ENCODE assay signal across 23 mouse cellular contexts in genomic region chr19:23382396-23382795, GRCm38 (mm10).
DNase-seq lines count a peak whose midpoint lies in the region; ATAC-seq lines count a peak whose summit lies in the region.
"Had no signal": no experiment of that assay in that cellular context is flagged by ENCODE, and none has a peak within 500 bp of the region (broad histone marks: within the 10 kb centered on the region; RNA-seq: fewer than 3 reads in every experiment).

No protein-coding gene starts in this region.

- H3K9me3 ChIP-seq in embryonic facial prominence, embryonic 11.5 days (replicated peaks; ENCODE audit: control insufficient read depth, low read length): no peaks in the 10 kb centered on the region
- H3K9me3 ChIP-seq in embryonic facial prominence, embryonic 10.5 days: no peaks in the 10 kb centered on the region
- H3K9me3 ChIP-seq in limb, embryonic 15.5 days: no peaks in the 10 kb centered on the region
- no peaks in the 10 kb centered on the region for H3K9me3 ChIP-seq in limb, embryonic 10.5 days (replicated peaks)
- H3K9me3 ChIP-seq: embryonic facial prominence, embryonic 12.5 days; forebrain, embryonic 13.5 days; forebrain, embryonic 15.5 days; G1E had no signal

- H3K9ac ChIP-seq in embryonic facial prominence, embryonic 11.5 days (replicated peaks; ENCODE audit: low read length): no peak overlapping the region
- H3K9ac ChIP-seq in limb, embryonic 15.5 days: no peak overlapping the region
- H3K9ac ChIP-seq: embryonic facial prominence, embryonic 12.5 days; forebrain, embryonic 13.5 days; forebrain, embryonic 15.5 days; forebrain, postnatal 0 days had no signal

- no peak overlapping the region for H3K4me2 ChIP-seq in embryonic facial prominence, embryonic 11.5 days (ENCODE audit: low read depth, low read length)
- no peak overlapping the region for H3K4me2 ChIP-seq in limb, embryonic 15.5 days
- H3K4me2 ChIP-seq: embryonic facial prominence, embryonic 12.5 days; forebrain, embryonic 13.5 days; forebrain, embryonic 15.5 days had no signal

- no peak overlapping the region for H3K27ac ChIP-seq in embryonic facial prominence, embryonic 11.5 days (replicated peaks; ENCODE audit: low read depth, low read length)
- no peak overlapping the region for H3K27ac ChIP-seq in embryonic facial prominence, embryonic 10.5 days (replicated peaks)
- H3K27ac ChIP-seq in limb, embryonic 15.5 days: no peak overlapping the region
- H3K27ac ChIP-seq in limb, embryonic 10.5 days: no peak overlapping the region
- H3K27ac ChIP-seq: embryonic facial prominence, embryonic 12.5 days; forebrain, embryonic 13.5 days; forebrain, embryonic 15.5 days had no signal

- no peaks in the 10 kb centered on the region for H3K4me1 ChIP-seq in embryonic facial prominence, embryonic 11.5 days (ENCODE audit: control insufficient read depth, insufficient read depth, low read length)
- H3K4me1 ChIP-seq in embryonic facial prominence, embryonic 10.5 days: no peaks in the 10 kb centered on the region
- H3K4me1 ChIP-seq in limb, embryonic 15.5 days: no peaks in the 10 kb centered on the region
- H3K4me1 ChIP-seq in limb, embryonic 10.5 days: no peaks in the 10 kb centered on the region
- H3K4me1 ChIP-seq: embryonic facial prominence, embryonic 12.5 days; forebrain, embryonic 13.5 days; forebrain, embryonic 15.5 days had no signal

- no peaks in the 10 kb centered on the region for H3K27me3 ChIP-seq in embryonic facial prominence, embryonic 11.5 days (ENCODE audit: control insufficient read depth, insufficient read depth, low read length)
- no peaks in the 10 kb centered on the region for H3K27me3 ChIP-seq in embryonic facial prominence, embryonic 10.5 days (replicated peaks; ENCODE audit: low read depth, poor library complexity, severe bottlenecking)
- no peaks in the 10 kb centered on the region for H3K27me3 ChIP-seq in limb, embryonic 15.5 days
- H3K27me3 ChIP-seq in limb, embryonic 10.5 days (ENCODE audit: low read depth, poor library complexity, severe bottlenecking): no peaks in the 10 kb centered on the region
- H3K27me3 ChIP-seq: CH12.LX; embryonic facial prominence, embryonic 12.5 days; forebrain, embryonic 13.5 days; forebrain, embryonic 15.5 days had no signal

- no peaks in the 10 kb centered on the region for H3K36me3 ChIP-seq in embryonic facial prominence, embryonic 11.5 days (replicated peaks; ENCODE audit: control insufficient read depth, insufficient read depth, low read depth, low read length)
- H3K36me3 ChIP-seq in embryonic facial prominence, embryonic 10.5 days (replicated peaks): no peaks in the 10 kb centered on the region
- no peaks in the 10 kb centered on the region for H3K36me3 ChIP-seq in limb, embryonic 15.5 days
- H3K36me3 ChIP-seq in limb, embryonic 10.5 days: no peaks in the 10 kb centered on the region
- H3K36me3 ChIP-seq: embryonic facial prominence, embryonic 12.5 days; forebrain, embryonic 15.5 days; G1E had no signal

- 43% methylated on average over 2 of the region's 2 CpGs for WGBS in embryonic facial prominence, embryonic 11.5 days
- WGBS in embryonic facial prominence, embryonic 10.5 days: 64% methylated on average over 2 of the region's 2 CpGs
- 37% methylated on average over 2 of the region's 2 CpGs for WGBS in limb, embryonic 15.5 days
- WGBS in limb, embryonic 10.5 days: 80% methylated on average over 2 of the region's 2 CpGs

- no peak for ATAC-seq in embryonic facial prominence, embryonic 11.5 days (replicated peaks; ENCODE audit: insufficient number of reproducible peaks, low FRiP score, low TSS enrichment, low read depth)
- 0 out of 2 replicates have a peak, but pooled peaks have one; percentile 58 for ATAC-seq in limb, embryonic 15.5 days (ENCODE audit: insufficient number of reproducible peaks, low FRiP score, low TSS enrichment, low read depth)
- ATAC-seq: activated CD4-positive, CD25-positive, alpha-beta regulatory T cell, adult 4 months; CD4-positive, CD25-positive, alpha-beta regulatory T cell, adult 4 months; forebrain, embryonic 13.5 days; forebrain, embryonic 15.5 days; forebrain, postnatal 0 days; Patski had no signal

- peak; percentile 35 for DNase-seq in embryonic facial prominence, embryonic 11.5 days (ENCODE audit: low spot score)
- DNase-seq in embryonic facial prominence, embryonic 10.5 days (ENCODE audit: low spot score): no peak
- no peak for DNase-seq in limb, embryonic 10.5 days (ENCODE audit: low spot score)
- DNase-seq in spleen, postnatal 4 days (ENCODE audit: low spot score in 2 of 2): no peak
- DNase-seq: adrenal gland, adult 8-10 months; adrenal gland, postnatal 14 days; adrenal gland, postnatal 36 days; B cell, adult 2 months; cerebellum, adult 11-12 months; cerebellum, adult 2 months; cerebellum, adult 9-10 months; cerebellum, postnatal 10 days; cerebellum, postnatal 25 days; forebrain, postnatal 0 days had no signal

- H3K4me3 ChIP-seq in embryonic facial prominence, embryonic 11.5 days (ENCODE audit: low read depth, low read length): no peak overlapping the region
- no peak overlapping the region for H3K4me3 ChIP-seq in embryonic facial prominence, embryonic 10.5 days
- no peak overlapping the region for H3K4me3 ChIP-seq in limb, embryonic 15.5 days
- H3K4me3 ChIP-seq in limb, embryonic 10.5 days: no peak overlapping the region
- H3K4me3 ChIP-seq: embryonic facial prominence, embryonic 12.5 days; forebrain, embryonic 13.5 days; forebrain, embryonic 15.5 days had no signal
